Mouse (Mus musculus): ENCODE measurements around the gene Prrt3. TPM values are rescaled to one million over a fixed set of nuclear protein-coding genes. Genes with fewer than 3 reads are reported as not detected.

The Prrt3 gene
- polyA plus RNA-seq, 1 experiment from 2014 or later: 0.14 TPM

DNA sequence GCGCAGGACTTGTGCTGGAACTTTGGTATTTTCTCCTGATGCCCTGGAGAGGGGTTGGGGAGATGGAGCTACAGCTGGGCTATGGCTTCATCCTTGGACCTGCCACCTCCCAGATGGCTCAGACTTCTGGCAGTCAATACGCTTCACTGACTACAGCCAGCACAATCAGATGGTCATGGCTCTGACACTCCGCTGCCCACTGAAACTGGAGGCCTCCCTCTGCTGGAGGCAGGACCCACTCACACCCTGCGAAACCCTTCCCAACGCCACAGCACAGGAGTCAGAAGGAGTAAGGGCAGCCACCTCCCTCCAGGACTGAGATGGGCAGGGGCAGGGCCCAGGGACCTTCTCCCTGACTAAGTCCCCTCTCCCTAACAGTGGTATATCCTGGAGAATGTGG is 36.1 kb downstream of the Prrt3 start:
- TF ChIP-seq CTCF (IDR thresholded peaks at IDR 0.05; ENCODE audit: low read depth) (peak; percentile 42), EP300 (IDR thresholded peaks at IDR 0.05; ENCODE audit: low read depth) (no peak)

DNA sequence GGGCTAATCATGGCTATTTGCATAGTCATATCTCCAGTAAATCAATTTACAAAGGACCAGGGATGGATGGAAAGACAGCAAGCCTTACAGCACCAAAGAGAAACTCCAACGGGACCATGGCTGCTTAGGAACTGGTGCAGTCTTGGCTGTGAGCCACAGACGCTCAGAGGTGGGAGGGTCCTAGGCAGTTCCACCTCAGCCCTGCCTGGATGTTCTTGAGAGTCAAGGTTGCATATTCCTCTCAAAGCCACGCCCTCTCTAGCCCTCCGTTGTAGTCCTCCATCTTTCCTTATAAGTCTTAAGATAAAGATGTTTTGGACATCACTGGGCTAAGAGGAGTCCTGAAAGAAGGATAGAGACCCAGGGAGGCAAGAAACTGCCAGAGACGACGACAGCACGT is 37.7 kb downstream of the Prrt3 start:
- 67% methylated on average over 7 of the region's 7 CpGs for WGBS (ENCODE audit: insufficient replicate concordance)
- H3K27me3 ChIP-seq (ENCODE audit: insufficient read depth, low read length): no peaks in the 10 kb centered on the region
- H3K36me3 ChIP-seq (replicated peaks; ENCODE audit: insufficient read depth, low read length): no peaks in the 10 kb centered on the region
- H3K4me1 ChIP-seq (ENCODE audit: insufficient read depth): no peaks in the 10 kb centered on the region
- no peak overlapping the region for H3K4me3 ChIP-seq (ENCODE audit: low read depth, low read length)
- H3K9ac ChIP-seq (replicated peaks): no peak overlapping the region
- no peaks in the 10 kb centered on the region for H3K9me3 ChIP-seq (ENCODE audit: low read length)
- H3K27ac ChIP-seq (ENCODE audit: low read depth): no peak overlapping the region
- no peak for DNase-seq
- TF ChIP-seq CTCF (IDR thresholded peaks at IDR 0.05; ENCODE audit: low read depth) (no peak), EP300 (IDR thresholded peaks at IDR 0.05; ENCODE audit: low read depth) (no peak)
- no peak overlapping the region for H3K4me2 ChIP-seq (ENCODE audit: low read depth, low read length)
- ATAC-seq: no peak

More for the DNA sequence above, 36.1 kb downstream of the Prrt3 start:
- Histone ChIP-seq H3K27ac (ENCODE audit: low read depth) (no peak overlapping the region), H3K9me3 (ENCODE audit: low read length) (no peaks in the 10 kb centered on the region), H3K4me1 (ENCODE audit: insufficient read depth) (peaks cover 9% of the 10 kb centered on the region; the same call in 1 of the 2 replicates), H3K27me3 (ENCODE audit: insufficient read depth, low read length) (0 out of 2 replicates have a peak, but pooled peaks cover 3% of the 10 kb centered on the region), H3K4me2 (ENCODE audit: low read depth, low read length) (no peak overlapping the region), H3K36me3 (replicated peaks; ENCODE audit: insufficient read depth, low read length) (no peaks in the 10 kb centered on the region), H3K4me3 (ENCODE audit: low read depth, low read length) (no peak overlapping the region), H3K9ac (replicated peaks) (no peak overlapping the region)
- ATAC-seq (no peak), DNase-seq (no peak)
- WGBS (ENCODE audit: insufficient replicate concordance): 61% methylated on average over 5 of the region's 5 CpGs

DNA sequence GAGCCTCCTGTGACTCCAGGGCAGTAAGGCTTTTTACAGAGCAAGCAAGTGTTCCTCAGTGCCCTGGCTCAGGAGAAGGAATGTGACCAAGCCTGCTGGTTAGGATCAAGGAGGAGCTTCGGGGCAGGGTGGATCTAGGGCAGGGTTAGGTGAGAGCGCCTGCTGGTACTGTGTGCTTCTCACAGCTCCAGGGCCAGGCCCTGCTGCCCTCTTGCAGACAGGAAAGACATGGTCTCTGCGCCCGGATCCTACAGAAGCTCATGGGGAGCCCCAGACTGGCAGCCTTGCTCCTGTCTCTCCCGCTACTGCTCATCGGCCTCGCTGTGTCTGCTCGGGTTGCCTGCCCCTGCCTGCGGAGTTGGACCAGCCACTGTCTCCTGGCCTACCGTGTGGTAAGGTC is 43.1 kb downstream of the Prrt3 start:
- no peak for ATAC-seq
- Histone ChIP-seq H3K27ac (ENCODE audit: low read depth) (no peak overlapping the region), H3K9ac (replicated peaks) (no peak overlapping the region), H3K9me3 (ENCODE audit: low read length) (no peaks in the 10 kb centered on the region), H3K4me1 (ENCODE audit: insufficient read depth) (no peaks in the 10 kb centered on the region), H3K4me3 (ENCODE audit: low read depth, low read length) (no peak overlapping the region), H3K36me3 (replicated peaks; ENCODE audit: insufficient read depth, low read length) (no peaks in the 10 kb centered on the region), H3K27me3 (ENCODE audit: insufficient read depth, low read length) (no peaks in the 10 kb centered on the region), H3K4me2 (ENCODE audit: low read depth, low read length) (no peak overlapping the region)
- no peak for TF ChIP-seq CTCF (IDR thresholded peaks at IDR 0.05; ENCODE audit: low read depth)
- no peak for TF ChIP-seq EP300 (IDR thresholded peaks at IDR 0.05; ENCODE audit: low read depth)
- DNase-seq: no peak
- WGBS (ENCODE audit: insufficient replicate concordance): 69% methylated on average over 10 of the region's 10 CpGs

DNA sequence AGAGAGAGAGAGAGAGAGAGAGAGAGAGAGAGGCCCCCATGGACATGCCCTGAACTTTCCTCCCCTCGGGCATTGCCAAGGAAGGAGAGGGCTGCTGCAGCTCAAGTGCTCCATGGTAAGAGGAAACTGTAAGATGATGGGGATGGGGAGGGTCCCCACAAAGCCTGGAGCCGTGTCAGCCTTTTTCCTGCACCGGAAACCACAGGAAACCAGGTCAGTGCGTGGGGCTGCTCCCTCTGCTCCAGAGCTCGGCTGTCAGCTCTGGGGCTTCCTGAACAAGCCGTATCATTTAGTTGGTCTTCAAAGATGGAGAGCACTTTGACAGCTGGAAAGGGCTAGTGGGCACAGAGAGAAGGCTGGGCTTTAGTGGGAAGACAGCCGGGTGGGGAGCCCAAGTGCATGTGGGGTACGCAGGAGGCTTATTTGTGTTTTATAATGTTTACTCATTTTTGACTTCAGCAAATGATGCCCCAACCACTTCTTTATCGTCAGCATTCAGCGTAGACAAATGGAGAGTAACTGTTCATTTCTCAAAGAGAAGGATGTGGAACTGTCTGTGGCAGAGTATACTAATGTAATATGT is 43.7 kb downstream of the Prrt3 start, which contains the start of gene Il17re:
TSS of gene Il17re (plus strand) at position 533 of the 583 bp plus-strand sequence.
- WGBS (ENCODE audit: insufficient replicate concordance): 25% methylated on average over 10 of the region's 10 CpGs
- Histone ChIP-seq H3K36me3 (replicated peaks; ENCODE audit: insufficient read depth, low read length) (no peaks in the 10 kb centered on the region), H3K4me3 (ENCODE audit: low read depth, low read length) (no peak within 1 kb of the TSS), H3K9ac (replicated peaks) (no peak within 1 kb of the TSS), H3K27me3 (ENCODE audit: insufficient read depth, low read length) (no peaks in the 10 kb centered on the region), H3K27ac (ENCODE audit: low read depth) (no peak within 1 kb of the TSS), H3K4me1 (ENCODE audit: insufficient read depth) (no peaks in the 10 kb centered on the region), H3K9me3 (ENCODE audit: low read length) (no peaks in the 10 kb centered on the region), H3K4me2 (ENCODE audit: low read depth, low read length) (no peak within 1 kb of the TSS)
- TF ChIP-seq EP300 (IDR thresholded peaks at IDR 0.05; ENCODE audit: low read depth) (no peak), CTCF (IDR thresholded peaks at IDR 0.05; ENCODE audit: low read depth) (no peak)
- DNase-seq: no peak
- ATAC-seq: no peak

GRCm38 (mm10) chr6:113455007-113455406 is 46.7 kb downstream of the Prrt3 start:
- ATAC-seq: no peak
- WGBS (ENCODE audit: insufficient replicate concordance): 28% methylated on average over 5 of the region's 5 CpGs
- H3K4me3 ChIP-seq (ENCODE audit: low read depth, low read length): no peak overlapping the region

GRCm38 (mm10) chr6:113451839-113452238 is 49.9 kb downstream of the Prrt3 start:
- Histone ChIP-seq H3K27ac (ENCODE audit: low read depth) (no peak overlapping the region), H3K9me3 (ENCODE audit: low read length) (no peaks in the 10 kb centered on the region), H3K4me3 (ENCODE audit: low read depth, low read length) (no peak overlapping the region), H3K9ac (replicated peaks) (no peak overlapping the region), H3K4me1 (ENCODE audit: insufficient read depth) (no peaks in the 10 kb centered on the region), H3K4me2 (ENCODE audit: low read depth, low read length) (no peak overlapping the region), H3K27me3 (ENCODE audit: insufficient read depth, low read length) (no peaks in the 10 kb centered on the region), H3K36me3 (replicated peaks; ENCODE audit: insufficient read depth, low read length) (peaks cover 15% of the 10 kb centered on the region)
- ATAC-seq (no peak), DNase-seq (no peak)
- WGBS (ENCODE audit: insufficient replicate concordance): 86% methylated on average over 2 of the region's 2 CpGs
- TF ChIP-seq CTCF (IDR thresholded peaks at IDR 0.05; ENCODE audit: low read depth) (no peak), EP300 (IDR thresholded peaks at IDR 0.05; ENCODE audit: low read depth) (no peak)

More at GRCm38 (mm10) chr6:113455007-113455406, 46.7 kb downstream of the Prrt3 start:
- H3K4me2 ChIP-seq (ENCODE audit: low read depth, low read length): no peak overlapping the region
- H3K36me3 ChIP-seq (replicated peaks; ENCODE audit: insufficient read depth, low read length): no peaks in the 10 kb centered on the region
- no peak overlapping the region for H3K9ac ChIP-seq (replicated peaks)
- no peaks in the 10 kb centered on the region for H3K4me1 ChIP-seq (ENCODE audit: insufficient read depth)
- no peaks in the 10 kb centered on the region for H3K27me3 ChIP-seq (ENCODE audit: insufficient read depth, low read length)
- DNase-seq: no peak
- H3K27ac ChIP-seq (ENCODE audit: low read depth): no peak overlapping the region
- no peaks in the 10 kb centered on the region for H3K9me3 ChIP-seq (ENCODE audit: low read length)
- TF ChIP-seq CTCF (IDR thresholded peaks at IDR 0.05; ENCODE audit: low read depth) (no peak), EP300 (IDR thresholded peaks at IDR 0.05; ENCODE audit: low read depth) (no peak)

Measured in liver, postnatal 0 days (tissue).